Mouse (Mus musculus) lung, postnatal 25 days (tissue): Measurements from ENCODE around the gene Jph4.
A peak's percentile ranks its signal among the peaks of the same experiment; 100 is the strongest.

Experiments used
- DNase-seq: peaks from one replicate; pipeline ENCODE4 v3.0.0; 2022; ENCODE audit warnings: low spot score

The Jph4 gene

DNA sequence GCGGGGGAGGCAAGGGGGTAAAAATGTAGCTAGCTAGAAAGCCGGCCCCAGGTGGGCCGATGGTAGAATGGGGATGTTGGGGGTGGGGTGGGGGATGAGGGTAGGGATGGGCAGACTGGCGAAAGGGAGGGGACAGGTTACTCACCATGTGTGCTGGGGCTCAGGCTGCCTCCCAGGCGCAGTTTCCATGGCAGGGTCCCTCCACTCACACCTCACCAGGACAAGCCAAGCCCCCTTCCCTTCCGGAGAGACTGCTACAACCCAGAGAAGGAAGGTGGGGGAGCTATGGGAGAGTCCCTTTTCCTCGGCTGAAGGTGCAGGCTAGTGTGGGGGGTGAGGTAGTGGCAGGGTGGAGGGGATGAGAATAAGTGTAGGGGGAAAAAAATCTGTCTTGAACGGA is 889 bp downstream of the Jph4 start:
- DNase-seq, result no peak

DNA sequence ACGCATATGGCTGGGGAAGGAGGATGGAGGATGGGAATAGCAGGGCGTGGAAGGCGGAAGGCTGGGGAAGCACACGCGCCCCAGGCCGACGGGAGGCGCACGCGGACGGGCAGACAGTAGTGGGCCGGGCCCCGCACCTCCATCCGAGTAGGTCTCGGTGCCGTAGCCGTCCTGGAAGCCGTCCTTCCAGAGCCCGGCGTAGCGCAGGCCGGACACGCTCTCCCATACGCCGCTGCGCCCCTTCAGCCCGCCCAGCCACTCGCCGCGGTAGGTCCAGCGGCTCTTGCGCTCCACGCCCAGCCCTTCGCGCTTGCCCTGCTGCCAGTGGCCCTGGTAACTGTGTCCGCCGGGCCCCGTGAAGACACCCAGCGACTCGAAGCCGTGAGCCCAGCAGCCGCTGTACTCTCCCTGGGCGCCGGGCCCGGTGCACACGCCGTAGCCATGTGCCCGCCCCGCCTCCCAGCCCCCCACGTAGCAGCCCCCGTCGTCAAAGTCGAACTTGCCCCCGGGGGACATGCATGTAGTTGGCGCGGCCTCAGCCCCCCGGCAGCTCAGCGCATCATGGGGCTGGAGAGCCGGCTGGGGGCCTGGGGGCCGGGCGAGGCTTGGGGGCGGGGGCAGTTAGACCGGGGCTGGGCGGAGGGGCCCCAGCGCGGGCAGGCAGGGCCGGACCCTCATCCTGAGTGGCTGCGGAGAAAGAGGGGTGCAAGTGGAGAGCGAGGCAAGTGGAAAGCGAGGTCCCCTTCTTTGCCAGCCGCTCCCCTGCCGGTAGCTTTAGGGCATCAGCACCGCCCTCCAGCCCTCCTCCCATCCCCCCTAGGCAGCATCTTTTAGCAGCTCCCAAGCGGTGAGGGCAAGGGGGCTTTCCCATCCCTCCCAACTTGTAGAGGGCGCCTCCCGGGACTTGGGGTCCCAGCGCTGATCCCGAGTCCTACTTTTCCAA is 1.7 kb downstream of the Jph4 start:
- peak; percentile 33 for DNase-seq

DNA sequence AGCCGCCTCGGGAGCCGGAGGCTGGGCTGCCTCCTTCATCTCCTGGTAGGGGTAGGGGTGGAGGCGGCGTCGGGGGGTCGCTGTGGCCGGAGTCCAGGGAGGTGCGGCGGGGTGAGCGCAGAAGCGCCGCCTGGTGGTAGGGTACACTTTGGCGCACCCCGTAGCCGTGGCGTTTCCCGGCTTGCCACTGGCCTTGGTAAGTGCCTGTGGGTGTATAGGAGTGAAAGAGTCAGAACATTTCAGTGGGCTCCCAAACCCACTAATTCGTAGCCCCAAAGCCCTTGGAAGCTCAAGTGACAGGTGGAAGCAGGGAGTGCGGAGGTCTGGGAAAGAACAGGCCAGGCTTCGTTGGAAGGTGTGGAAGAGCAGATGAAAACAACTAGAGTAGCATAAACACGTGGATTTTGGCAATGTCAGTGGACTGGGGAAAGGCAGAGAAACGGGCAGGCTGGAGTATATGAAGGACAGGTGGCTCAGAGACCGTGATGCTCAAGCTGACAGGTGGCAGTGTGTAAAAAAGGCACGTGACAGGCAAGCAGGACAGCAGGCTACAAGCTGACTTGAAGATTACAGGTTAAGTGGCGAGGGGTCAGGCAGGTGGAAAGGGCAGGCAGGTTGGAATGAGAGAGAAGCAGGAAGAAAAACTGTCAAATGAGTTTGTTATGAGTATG is 2.6 kb downstream of the Jph4 start:
- no peak for DNase-seq

DNA sequence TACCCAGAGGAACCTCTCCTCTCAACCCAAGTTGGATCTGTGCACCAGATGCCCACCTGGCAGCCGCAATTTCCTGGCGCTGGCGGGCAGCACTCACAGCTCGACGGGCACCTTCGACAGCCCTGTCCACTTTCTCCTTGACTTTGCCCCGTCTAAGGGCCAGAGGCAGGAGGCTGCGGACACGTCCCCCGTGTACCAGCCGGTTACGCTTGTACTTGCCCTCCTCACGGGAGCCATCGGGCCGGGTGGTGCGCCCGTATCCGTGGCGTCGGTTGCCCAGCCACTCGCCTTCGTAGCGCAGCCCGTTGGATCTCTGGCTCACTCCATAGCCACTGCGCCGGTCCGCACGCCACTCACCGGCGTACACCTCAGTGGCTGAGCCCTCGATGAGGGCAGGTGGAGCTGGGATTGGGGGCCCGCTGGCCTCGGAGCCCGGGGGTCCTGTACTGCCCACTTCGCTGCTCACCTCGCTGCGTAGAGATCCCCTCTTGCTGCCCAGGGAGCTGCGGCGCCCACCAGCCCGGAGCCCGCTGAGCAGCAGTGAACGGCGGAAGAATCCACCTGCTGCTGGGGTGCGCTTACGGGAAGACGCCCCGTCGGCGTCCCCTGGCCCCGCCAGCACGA is 3.3 kb downstream of the Jph4 start:
- no peak for DNase-seq

DNA sequence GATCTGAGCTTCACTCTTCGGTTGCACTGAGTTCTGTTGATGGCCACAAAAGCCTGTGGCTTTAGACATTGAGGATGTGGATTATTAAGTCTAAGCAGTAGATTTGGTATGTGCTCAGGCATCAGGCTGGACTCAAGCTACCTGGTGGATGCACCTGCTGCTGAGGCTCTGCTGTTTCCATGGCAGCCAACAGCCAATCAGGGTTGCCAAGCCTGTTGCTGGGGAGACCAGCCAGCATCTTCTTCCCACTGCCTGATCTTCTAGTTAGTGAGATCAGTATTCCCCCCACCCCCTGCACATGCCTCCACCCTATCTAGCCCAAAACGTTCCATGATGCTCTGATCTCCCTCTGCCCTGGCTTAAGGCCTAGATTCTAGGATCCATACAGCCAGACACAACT is 5.0 kb downstream of the Jph4 start:
- DNase-seq, result no peak

DNA sequence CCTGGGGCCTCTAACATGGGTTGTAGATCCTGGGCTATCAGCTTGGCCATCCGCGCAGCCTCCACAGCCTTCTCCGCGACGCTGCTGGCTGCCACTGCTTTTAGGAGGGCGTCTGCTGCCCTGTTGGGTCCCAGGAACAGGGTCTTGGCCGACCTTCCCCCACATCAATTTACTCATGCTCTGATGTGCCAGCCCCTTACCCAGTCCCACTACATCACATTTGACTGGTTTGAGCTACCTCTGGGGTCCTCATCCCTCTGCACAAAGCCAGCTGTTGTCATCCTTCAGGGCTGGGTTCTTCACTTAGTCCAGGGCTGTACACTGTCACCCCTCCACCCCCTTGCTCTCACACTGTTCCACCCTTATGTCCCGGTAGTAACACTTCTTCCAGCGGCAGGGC is 6.7 kb downstream of the Jph4 start:
- no peak for DNase-seq

DNA sequence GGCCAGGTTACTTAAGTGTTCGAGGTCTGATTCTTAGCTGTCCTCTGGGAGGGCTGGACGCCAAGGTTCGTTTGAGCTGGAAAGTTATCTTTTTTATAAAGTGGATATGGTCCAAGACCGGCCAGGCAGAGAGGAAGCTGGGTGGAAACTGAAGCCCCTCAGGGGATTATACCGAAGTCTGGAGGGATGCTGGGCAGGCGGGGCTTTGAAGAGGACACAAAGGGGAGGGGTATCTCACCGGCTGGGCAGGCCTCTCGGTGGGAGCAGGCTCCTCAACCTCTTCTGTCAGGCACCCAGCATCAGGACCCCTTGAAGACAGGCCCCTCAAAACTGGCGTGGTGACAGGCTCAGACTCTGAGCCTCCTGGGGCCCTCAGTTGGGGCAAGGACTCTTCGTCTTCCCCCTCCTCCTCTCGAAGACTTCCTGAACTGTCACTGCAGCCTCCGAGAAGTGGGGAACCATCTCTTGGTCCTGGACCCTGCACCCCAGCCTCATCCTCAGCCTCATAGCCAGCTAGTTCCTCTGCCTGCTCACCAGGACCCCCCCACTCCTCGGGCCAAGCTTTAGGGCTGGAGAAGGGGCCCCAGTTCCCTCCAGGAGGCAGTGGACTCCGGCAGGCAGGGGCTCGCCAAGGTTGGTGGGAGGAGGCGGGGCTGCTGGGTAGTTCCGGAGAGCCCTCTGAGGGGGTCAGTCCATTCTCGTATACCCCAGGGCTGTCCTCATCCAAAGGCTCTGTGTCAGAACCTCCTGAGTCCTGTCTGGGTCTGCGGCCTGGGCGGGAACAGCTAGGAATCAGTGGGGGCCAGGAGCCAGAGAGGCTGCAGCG is 7.5 kb downstream of the Jph4 start:
- DNase-seq, result no peak

DNA sequence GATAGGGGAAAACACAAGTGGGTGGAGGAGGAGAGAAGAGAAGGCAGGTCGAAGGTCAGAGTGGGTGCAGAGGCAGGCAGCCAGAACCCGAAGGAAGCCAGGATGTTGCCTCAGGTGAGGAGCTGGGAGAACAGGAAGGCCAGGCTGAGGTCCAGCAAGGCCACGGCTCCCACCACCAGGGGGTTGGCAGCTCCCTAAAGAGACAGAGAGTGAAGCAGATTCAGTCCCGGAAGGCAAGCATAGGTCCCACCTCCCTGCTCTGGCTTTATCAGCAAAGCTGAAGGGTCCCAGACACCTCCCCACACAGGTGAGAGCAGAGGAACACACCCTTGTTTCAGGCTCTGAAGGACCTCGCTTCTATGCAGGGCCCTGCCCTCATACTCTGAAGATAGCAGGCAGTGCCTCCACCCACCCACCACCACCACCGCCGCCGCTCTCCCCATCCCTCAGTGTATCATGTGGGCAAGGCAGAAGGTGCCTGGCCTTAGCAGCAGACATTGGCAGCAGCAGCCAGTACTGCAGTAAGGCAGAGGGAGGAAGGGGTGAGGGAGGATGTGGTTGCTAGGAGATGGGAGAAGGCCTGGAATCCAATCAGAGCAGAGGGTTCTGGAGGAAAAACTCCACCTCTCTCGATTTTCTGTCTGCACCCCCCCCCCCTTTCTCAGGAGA is 8.4 kb downstream of the Jph4 start:
- DNase-seq, result no peak

DNA sequence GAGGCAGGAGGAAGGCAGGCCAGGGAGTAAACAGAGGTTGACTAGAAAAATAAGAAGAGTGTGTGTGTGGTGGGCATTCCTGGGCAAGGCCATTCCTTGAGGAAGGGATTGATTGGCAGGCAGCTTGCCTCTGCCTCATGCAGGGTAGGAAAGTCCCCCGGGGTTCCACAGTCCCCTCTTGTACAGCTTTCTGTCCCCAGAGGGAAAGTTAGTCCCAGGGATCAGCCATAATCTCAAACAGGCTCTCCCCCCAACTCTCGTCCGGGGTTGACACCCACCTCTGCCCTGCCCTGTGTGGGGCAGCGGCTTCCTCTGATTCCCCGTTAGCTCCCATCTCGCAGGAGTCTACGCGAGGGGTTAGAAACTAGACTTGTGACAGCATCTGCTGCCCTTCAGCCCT is 9.7 kb downstream of the Jph4 start:
- no peak for DNase-seq

DNA sequence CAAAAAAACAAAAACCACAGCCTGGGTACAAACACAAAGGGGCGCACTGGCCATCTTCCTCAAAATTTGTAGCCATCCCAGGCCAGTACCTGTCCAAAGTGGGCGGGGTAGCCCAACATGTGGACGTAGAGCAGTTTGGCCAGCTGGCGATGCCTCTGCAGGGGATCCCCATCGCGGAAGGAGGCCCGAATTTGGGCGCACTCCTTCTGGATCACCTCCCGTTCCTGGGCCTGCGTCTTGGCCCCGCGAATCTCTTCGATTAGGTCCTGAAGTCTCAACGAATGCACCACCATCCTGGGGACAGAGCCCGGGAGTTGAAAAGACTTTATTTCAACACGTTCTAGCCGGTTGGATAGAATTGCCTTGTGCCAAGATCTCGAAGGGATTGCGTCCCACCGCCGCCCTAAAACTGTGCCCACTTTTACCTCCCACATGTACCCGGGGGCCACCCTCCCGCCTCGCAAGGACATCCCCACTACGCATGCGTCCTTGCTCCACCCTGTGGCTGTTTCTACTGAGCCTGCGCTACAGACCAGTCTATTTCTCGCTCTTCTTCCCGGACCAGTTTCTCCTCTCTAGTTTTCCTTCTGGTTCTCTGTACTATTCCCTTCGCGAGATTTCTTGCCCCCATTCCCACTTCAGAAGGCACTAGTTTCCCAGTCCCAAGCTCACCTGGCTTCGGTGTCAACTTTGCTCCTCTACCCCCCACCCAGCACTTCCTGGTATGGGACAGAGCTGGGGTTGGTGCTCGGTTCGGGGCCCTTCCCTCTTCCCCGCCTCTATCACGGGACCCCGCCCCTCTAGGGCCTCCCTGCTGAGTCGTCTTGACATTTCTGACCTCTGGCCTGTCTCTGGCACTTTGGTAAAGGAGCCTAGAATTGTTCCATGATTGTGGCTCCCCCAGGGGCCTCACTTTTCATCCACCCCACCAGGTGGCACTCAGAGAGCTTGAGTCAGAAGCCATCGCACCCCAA is 10.6 kb downstream of the Jph4 start, which contains the start of gene Ap1g2:
Gene Ap1g2 (minus strand): TSS at position 758 of the 974 bp plus-strand sequence.
- DNase-seq, result peak; percentile 88

DNA sequence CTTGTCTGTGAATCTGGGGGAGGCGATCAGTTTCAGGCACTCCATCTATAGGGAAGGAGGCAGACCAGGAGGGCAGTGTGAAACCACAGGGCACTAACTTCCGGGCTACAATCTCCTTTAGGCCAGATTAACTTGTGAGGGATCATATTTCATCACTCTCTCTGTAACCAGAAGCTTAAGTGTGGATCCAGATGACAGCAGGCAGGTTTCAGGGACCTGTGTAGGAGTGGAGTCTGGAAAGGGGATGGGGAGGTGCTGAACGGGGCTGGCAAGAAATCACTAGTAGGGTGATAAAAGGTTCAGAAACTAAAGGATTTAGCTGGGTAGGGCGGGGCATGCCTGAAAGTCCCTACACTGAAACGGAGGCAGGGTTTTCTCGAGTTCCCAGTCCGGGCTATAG is 11.3 kb downstream of the Jph4 start:
- DNase-seq, result no peak

DNA sequence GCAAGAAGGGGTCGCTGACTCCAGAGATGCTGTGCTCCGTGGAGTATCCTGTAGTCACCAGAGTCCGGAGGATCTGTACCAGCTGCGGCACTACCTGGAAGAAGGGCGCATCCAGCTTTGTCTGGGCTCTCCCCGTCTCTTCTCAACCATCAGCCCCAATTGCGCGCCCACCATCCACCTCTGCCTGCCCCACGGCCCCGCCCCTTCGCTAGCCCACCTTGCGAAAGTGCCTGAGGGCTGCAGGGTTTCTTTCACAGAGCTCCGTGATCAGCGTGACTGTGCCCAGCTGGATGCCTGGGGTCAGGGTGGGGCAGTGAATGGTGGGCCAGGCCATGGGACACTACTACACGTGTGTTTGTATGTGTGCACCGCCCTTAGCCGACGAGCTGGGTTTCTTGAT is 12.4 kb downstream of the Jph4 start:
- DNase-seq, result no peak

DNA sequence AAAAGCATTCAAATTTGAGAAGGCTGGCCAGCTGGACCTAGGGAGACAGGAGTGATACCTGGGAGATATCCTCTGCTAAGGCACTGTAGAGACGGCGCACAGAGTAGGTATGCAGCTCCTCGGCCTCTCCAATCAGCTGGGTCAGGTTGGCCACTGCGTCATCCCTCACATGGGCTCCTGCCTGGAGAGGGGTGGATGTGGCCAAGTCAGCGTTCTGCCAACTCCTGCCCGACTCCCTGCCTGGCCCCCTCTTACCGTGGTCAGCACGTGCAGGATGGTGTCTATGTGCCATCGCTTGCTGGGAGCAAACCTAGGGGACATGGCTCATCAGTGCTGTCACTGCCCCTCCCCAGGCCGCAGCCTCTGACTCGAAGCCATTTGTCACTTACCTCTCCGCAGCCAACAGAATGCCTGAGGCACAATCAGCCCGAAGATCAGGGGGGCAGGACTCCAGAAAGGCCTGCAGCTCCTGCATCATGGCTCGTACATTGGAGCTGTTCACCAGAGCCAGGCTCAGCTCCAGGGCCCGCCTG is 14.4 kb downstream of the Jph4 start:
- no peak for DNase-seq

DNA sequence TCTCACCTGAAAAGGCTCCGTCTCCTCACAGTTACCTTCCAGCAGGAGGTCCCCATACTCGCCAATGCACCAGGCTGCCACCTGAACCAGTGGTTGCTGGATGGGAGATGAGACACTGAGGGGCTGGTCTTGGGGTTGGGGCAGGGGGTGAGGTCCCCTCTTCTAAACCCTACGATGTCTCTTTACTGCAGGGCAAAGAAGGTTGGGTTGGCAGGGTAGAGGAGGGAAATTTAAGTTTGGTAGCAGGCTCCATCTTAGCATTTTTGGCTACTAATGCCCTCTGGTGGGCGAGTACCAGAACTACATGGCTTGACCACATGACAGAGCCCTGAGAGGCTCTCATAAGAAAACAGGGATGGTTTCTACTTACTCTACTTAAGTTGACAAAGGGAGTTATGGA is 15.1 kb downstream of the Jph4 start:
- peak; percentile 57 for DNase-seq

DNA sequence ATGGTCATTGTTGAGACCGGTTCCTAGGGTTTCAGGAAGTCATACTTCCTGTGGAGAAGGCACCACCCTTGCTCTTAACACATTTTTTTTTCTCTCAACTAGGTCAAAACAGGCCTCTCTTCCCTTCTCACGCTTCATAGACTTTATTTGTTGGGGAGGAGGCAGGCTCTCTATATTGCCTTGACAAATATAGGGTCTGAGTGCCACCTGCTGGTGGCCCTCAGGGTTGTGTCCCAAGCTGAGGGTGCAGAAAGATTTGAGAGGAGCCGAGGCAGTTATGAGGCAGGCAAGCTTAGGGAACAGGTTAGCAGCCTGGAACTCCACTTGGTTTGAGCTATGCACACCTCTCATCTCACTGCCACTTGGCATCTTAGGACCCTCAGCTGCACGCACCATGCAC is 18.7 kb downstream of the Jph4 start:
- DNase-seq, result peak; percentile 33

DNA sequence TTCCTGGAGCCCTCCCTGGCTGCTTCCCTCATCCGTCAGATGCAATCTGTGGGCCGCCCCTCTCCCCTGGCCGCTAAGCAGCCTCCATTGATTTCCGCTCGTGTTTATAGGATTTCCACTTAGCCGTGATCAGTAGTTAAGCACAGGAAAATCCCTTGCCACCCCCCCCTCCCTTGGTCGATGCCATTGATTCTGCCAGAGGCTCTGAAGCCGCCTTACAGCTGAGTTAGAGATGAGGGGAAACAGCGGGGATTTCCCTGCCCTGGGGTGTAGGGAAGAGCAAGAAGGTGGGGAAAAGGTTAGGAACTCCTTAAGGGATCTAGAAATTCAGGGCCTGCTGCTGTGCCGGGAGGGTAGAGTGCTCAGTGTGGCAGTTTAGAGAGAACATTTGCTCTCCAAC is 19.1 kb downstream of the Jph4 start:
- no peak for DNase-seq

DNA sequence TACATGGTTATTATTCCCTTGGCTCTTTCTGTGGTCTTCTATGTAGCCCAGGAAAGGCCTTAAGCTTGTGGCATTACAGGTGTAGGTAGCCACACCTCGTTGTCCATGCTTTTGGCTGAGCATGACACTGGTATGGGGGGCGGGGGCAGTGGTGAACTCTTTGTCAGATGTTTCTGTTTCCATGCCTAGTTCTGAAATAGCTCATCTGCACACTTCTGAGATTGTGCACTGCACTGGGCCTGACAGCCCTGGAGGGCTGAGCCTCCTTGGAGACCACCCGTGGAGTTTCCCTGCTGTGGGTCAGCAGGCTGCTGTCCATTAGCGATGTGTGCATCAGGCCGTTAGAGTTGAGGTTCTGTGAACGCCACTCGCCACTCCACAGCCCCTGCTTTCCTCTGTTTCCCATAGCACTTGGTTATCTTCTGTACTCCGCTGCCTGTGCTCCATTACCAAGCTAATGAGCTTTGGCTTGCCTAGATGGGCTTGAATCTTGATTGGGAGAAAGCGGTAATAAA is 20.1 kb downstream of the Jph4 start:
- no peak for DNase-seq

DNA sequence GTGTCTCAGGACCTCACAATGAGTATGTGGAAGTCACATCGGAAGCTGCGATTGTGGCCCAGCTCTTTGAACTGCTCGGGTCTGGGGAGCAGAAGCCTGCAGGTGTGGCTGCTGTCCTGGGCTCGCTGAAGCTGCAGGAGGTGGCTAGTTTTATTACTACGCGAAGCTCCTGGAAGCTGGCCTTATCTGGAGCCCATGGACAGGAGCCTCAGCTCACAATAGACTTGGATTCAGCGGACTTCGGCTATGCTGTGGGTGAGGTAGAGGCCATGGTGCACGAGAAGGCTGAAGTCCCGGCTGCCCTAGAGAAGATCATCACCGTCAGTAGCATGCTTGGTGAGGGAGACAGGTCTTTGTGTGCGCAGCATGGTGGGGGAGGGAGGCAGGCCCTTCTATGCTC is 21.1 kb downstream of the Jph4 start:
- DNase-seq, result no peak

DNA sequence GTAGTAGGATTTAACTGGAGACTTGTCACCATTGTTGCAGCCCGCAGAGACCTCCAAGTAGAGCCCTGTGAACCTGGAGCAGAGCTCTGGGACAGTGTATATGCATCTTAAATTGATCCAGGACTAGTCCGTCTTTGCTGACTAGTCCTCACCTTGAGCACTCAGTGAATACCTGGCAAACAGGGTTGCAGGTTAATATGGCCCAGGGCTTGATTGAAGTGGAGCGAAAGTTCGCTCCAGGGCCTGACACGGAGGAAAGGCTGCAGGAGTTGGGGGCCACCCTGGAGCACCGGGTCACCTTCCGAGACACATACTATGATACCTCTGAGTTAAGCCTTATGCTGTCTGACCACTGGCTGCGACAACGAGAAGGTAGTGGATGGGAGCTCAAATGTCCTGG is 21.5 kb downstream of the Jph4 start:
- no peak for DNase-seq

DNA sequence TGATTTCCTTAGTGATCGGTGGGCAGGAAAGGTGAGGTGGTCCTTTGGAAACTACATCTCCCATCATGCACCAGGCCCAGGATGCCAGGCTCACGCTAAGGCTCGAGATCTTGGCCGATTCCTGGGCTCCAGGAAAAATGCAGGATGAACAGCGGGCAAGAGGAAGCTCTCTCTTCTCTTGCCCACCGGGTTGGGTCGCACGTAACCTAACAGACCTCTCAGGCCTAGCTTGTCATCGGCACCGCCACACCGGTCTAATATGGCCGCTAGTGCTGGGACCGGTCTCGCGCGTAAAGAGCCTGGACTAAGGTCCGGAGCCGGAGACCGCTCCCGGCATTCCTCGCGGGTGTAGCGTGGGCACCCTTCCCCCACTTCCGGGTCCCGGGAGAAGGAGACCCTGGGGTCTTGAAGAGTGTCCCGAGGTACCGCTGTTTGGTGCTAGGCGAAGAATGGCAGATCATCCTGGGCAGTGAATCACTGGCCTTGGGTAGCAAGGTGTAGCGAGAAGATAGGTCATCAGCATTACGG is 22.0 kb downstream of the Jph4 start, which contains the start of gene Thtpa:
Gene Thtpa (plus strand): TSS at position 81 of the 528 bp plus-strand sequence.
- DNase-seq, result peak; percentile 68
